Mouse (Mus musculus): Measurements from ENCODE around the gene Krt14.
"Not testable (repeated sequence)": the region's sequence is repeated elsewhere in the genome, so short reads cannot be mapped to it uniquely, and the experiment has no call there.

Krt14 gene

GRCm38 (mm10) chr11:100207498-100207897, at the start of gene Krt14:
TSS of gene Krt14 (minus strand) at chr11:100207548.
- no peak for DNase-seq

GRCm38 (mm10) chr11:100255514-100255913, 48.2 kb upstream of the Krt14 start:
- DNase-seq, result no peak

- no peak for DNase-seq
Measured at GRCm38 (mm10) chr11:100254360-100255090, 47.2 kb upstream of the Krt14 start.

GRCm38 (mm10) chr11:100248852-100249465, 41.6 kb upstream of the Krt14 start, which contains the start of gene Krt16:
TSS of gene Krt16 (minus strand) at chr11:100248902.
- DNase-seq, result no peak

GRCm38 (mm10) chr11:100246471-100246870, 39.1 kb upstream of the Krt14 start:
- DNase-seq, result not testable (repeated sequence)

- DNase-seq, result not testable (repeated sequence)
Measured at GRCm38 (mm10) chr11:100240272-100240671, 32.9 kb upstream of the Krt14 start.

- no peak for DNase-seq
Measured at GRCm38 (mm10) chr11:100221741-100222140, 14.4 kb upstream of the Krt14 start.

GRCm38 (mm10) chr11:100219304-100219703, 12.0 kb upstream of the Krt14 start:
- DNase-seq, result no peak

- no peak for DNase-seq
Measured at GRCm38 (mm10) chr11:100208542-100208941, 1.2 kb upstream of the Krt14 start.

GRCm38 (mm10) chr11:100203448-100203847, 3.9 kb downstream of the Krt14 start:
- no peak for DNase-seq

- no peak for DNase-seq
Measured at GRCm38 (mm10) chr11:100202906-100203305, 4.4 kb downstream of the Krt14 start.

- DNase-seq, result no peak
Measured at GRCm38 (mm10) chr11:100200104-100200820, 7.1 kb downstream of the Krt14 start.

- no peak for DNase-seq
Measured at GRCm38 (mm10) chr11:100198666-100199065, 8.7 kb downstream of the Krt14 start.

- DNase-seq, result no peak
Measured at GRCm38 (mm10) chr11:100192992-100193391, 14.4 kb downstream of the Krt14 start, which contains the start of gene Krt9. TSS of gene Krt9 (minus strand) at chr11:100193246.

GRCm38 (mm10) chr11:100191820-100192219, 15.5 kb downstream of the Krt14 start:
- no peak for DNase-seq

GRCm38 (mm10) chr11:100186736-100187135, 20.6 kb downstream of the Krt14 start:
- no peak for DNase-seq

- no peak for DNase-seq
Measured at GRCm38 (mm10) chr11:100181725-100182124, 25.6 kb downstream of the Krt14 start.

GRCm38 (mm10) chr11:100179260-100179659, 28.1 kb downstream of the Krt14 start:
- DNase-seq, result no peak

GRCm38 (mm10) chr11:100178307-100178706, 29.0 kb downstream of the Krt14 start:
- no peak for DNase-seq

- DNase-seq, result no peak
Measured at GRCm38 (mm10) chr11:100176791-100177190, 30.6 kb downstream of the Krt14 start.

- DNase-seq, result peak; percentile 4
Measured at GRCm38 (mm10) chr11:100168765-100169762, 38.3 kb downstream of the Krt14 start.

GRCm38 (mm10) chr11:100168071-100168470, 39.3 kb downstream of the Krt14 start:
- DNase-seq, result no peak
